Mouse (Mus musculus) cerebral cortex, adult 2 months (tissue): ENCODE measurements around the gene Slitrk2.

ENCODE experiments used
- WGBS: fragments of 180-500 bp; shearing (Covaris S2); methylation state at CpG from one replicate; pipeline ENCODE4 v1.1.7; 2018; 5-methylcytosine and 5-hydroxymethylcytosine counted together

The Slitrk2 gene

DNA sequence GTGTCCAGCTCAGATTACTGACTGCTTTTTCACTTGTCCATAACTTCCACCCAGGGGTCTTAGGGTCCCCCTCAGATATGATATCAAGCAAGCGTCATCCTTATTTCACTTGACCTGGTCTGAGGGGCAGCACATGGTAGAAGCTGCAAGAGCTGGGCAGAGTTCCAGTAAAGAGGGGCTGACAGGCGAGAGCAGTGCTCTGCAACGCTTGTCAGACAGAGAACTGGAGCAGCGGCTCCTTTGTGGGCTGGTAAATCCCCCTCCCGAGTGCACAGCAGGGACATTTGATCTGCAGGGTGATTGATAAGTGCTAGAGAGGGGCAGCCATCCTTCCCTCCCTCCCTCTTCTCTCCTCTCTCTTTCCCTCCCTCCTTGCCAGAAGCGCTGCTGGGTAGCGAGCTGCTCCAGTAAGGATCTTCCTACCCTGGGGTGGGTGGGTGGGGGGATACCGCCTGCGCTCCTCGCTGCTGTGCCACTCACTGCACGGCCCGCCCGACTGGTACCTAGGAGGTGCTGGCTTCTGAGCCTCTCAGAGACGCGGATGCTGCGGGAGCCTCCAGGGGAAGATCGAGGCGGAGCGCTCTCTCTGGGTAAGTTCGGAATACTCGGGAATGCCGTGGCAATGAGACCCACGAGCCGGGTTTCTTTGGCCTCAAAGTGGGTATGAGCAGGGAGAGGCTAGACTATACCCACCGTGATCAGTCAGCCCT lies at the start of gene Slitrk2:
Slitrk2 (plus strand) TSS at position 408 of the 710 bp plus-strand sequence.
- 6% methylated on average over 22 of the region's 25 CpGs for WGBS

DNA sequence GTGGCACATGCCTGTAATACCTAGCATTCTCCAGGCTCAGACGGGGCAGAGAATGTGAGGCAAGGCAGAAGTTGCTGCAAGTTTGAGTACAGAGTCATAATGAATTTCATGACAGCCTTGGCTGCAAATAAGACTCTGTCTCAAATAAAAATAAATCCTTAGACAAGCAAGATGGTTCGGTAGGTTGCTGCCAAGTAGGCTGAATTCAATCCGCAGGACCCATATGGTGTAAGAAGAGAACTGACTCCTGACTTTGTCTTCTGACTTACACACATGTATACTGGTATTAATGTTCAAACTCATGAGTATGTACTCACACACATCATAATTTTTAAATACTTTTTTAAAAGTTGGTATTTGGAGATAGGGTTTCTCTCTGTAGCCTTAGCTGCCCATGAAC lies 43.6 kb upstream of the Slitrk2 start:
- WGBS, result 53% methylated on average over 3 of the region's 3 CpGs

DNA sequence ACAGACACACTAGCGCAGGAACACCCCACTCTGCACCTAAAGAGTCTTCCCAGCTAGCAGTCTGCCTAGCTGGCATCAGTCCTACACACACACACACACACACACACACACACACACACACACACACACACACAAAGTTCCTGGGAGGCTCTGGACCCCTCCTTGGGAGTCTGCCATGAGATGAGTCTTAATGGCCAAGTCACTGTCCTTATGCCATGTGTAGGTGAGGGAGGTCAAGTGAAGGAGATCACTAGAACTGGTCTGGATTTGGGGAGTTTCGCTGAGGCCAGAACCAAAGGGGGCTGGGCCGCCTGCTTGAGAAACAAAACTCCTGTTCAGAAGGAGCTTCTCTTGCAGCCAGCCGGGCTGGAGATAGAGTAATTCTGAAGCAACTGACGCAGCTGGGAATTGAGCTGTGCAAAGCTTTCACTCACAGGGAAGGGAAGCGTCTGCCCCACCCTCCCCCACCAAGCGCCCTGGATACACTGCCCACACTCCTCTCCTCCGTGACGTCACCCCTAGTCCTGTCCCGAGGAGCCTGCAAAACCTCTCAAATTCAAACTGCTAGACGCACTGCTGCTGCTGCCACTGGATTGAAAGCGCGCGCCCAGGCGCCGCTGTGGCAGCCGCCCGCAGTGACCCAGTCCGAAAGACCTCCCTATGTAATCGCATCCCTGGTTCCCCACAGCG lies 3.5 kb downstream of the Slitrk2 start:
- under 1% methylated on average over 21 of the region's 21 CpGs for WGBS

DNA sequence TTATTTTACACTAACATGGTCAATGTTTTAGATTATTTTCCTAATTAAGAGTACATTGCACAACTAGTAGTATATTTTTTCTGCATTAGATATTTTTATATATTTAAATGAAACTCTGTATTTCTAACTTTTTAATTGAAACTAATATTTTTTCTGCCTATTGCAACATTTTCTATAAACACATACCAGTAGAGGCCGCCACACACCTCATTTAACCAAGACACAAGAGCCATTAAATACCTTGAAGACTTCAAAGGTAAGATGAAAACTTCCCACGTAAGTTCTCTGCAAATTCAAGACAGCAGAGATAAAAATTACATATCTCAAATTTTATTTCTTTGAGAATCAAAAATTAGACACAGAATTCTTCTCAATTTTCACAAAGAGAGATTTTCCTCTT lies 8.2 kb downstream of the Slitrk2 start:
- 18% methylated on average over 2 of the region's 2 CpGs for WGBS

DNA sequence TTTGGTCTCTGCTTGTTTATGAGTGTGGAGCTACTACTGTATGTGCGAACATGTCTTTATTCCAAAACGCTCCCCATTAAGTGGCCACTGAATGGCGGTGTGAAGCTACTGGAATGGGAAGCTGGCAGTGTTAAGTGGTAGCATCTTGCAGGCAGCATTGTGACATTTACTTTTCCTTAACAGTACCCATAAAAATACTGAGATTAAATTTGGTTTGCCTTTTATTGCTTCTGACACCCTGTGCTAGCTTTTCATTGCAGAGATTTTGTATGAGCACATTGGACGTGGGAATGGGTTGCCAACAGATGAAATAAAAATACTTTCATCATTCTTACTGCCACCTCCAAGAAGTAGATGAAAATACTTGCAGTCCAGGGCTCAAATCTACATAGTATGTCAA lies 27.8 kb downstream of the Slitrk2 start:
- 66% methylated on average over 4 of the region's 4 CpGs for WGBS

DNA sequence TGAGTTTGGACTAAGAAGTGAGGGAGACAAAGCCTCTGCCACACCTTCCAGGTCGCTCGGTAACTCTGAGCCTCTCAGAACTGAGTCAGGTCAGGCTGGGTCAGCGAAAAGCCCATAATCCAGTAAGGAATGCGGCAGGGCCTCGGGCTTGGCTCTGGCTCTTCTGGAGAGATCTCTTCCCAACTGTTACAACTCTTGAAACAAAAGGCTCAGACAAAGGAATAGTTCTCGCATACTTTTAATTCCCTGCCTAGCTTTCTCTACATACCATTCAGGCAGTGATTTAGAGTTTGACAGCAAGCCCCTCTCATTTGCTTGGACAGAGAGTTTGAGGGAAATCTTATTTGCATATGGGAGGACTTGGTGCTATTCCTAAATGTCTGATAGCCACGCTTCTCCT lies 29.5 kb downstream of the Slitrk2 start:
- WGBS, result 65% methylated on average over 7 of the region's 7 CpGs
